Mouse (Mus musculus) CD4-positive naive resting alpha-beta T cell, adult 57 days (primary cell): ENCODE data around the gene Mmp7. TPM values are rescaled to one million over a fixed set of nuclear protein-coding genes. Genes with fewer than 3 reads are reported as not detected.

Experiments
- total RNA-seq: library from RNA; stranded (reverse); gene quantifications from one replicate; pipeline ENCODE4 v1.2.4, GENCODE M21; 2023

Mmp7 gene
- total RNA-seq, result not detected

GRCm38 (mm10) chr9:7691790-7692189 lies at the start of gene Mmp7:
Gene Mmp7 (plus strand): TSS chr9:7692090.

Other genes with a start within 250 kb of the Mmp7 start
- gene Mmp3, start 246.3 kb upstream of the Mmp7 start, total RNA-seq, result not detected
- gene Mmp10, start 189.7 kb upstream of the Mmp7 start, total RNA-seq, result not detected
- gene Mmp8, start 133.6 kb upstream of the Mmp7 start, total RNA-seq, result not detected
- not detected for gene Mmp27, start 120.7 kb upstream of the Mmp7 start, total RNA-seq
- gene Mmp20, start 63.9 kb upstream of the Mmp7 start, total RNA-seq, result not detected
- 89.0 TPM for gene Tmem123, start 72.0 kb downstream of the Mmp7 start, total RNA-seq
- 127 TPM for gene Birc2, start 145.0 kb downstream of the Mmp7 start, total RNA-seq
- 250 TPM for gene Birc3, start 181.1 kb downstream of the Mmp7 start, total RNA-seq